Mouse (Mus musculus) limb, embryonic 13.5 days (tissue): ENCODE data around the gene Sult2a5. TPM values are rescaled to one million over a fixed set of nuclear protein-coding genes. Genes with fewer than 3 reads are reported as not detected.

Experiments
- ATAC-seq: fragments of 200-750 bp; cut with Nextera tagmentation; 2 replicates; pipeline ENCODE4 v1.8.0; 2017; ENCODE audit warnings: low read depth, moderate number of reproducible peaks, moderate TSS enrichment; ENCODE audit not compliant: low FRiP score
- H3K27ac ChIP-seq: fragments of 300-500 bp; sonication (generic); 2 replicates; pipeline ENCODE4 v1.5.1; 2015; ENCODE audit warnings: inconsistent platforms, mild to moderate bottlenecking, moderate library complexity
- H3K27me3 ChIP-seq: fragments of 300-500 bp; sonication (generic); 2 replicates; pipeline ENCODE4 v1.6.1; 2015; ENCODE audit warnings: mild to moderate bottlenecking, inconsistent platforms
- H3K36me3 ChIP-seq: fragments of 300-500 bp; sonication (generic); 2 replicates; pipeline ENCODE4 v1.6.1; 2015; ENCODE audit warnings: inconsistent platforms, mild to moderate bottlenecking, moderate library complexity
- H3K4me1 ChIP-seq: fragments of 300-500 bp; sonication (generic); 2 replicates; pipeline ENCODE4 v1.6.1; 2015; ENCODE audit warnings: inconsistent platforms
- H3K4me2 ChIP-seq: fragments of 300-500 bp; sonication (generic); replicated peaks from 2 replicates; pipeline ENCODE4 v1.6.1; 2015; ENCODE audit warnings: inconsistent platforms, mild to moderate bottlenecking, moderate library complexity
- H3K4me3 ChIP-seq: fragments of 300-500 bp; sonication (generic); 2 replicates; pipeline ENCODE4 v1.5.1; 2015; ENCODE audit warnings: moderate library complexity, mild to moderate bottlenecking, inconsistent platforms
- H3K9ac ChIP-seq: fragments of 300-500 bp; sonication (generic); 2 replicates; pipeline ENCODE4 v1.6.1; 2015; ENCODE audit warnings: mild to moderate bottlenecking, inconsistent platforms
- H3K9me3 ChIP-seq: fragments of 300-500 bp; sonication (generic); 2 replicates; pipeline ENCODE4 v1.6.1; 2016; ENCODE audit warnings: inconsistent platforms
- polyA plus RNA-seq: library from polyadenylated mRNA; unstranded; fragments of >200 nt; fragmentation: Nextera tagmentation; extraction: Ambion mirVana; gene quantifications from 2 replicates; pipeline ENCODE4 v1.2.1, GENCODE M21; 2015

Gene Sult2a5
- polyA plus RNA-seq = not detected in 2 replicates

DNA sequence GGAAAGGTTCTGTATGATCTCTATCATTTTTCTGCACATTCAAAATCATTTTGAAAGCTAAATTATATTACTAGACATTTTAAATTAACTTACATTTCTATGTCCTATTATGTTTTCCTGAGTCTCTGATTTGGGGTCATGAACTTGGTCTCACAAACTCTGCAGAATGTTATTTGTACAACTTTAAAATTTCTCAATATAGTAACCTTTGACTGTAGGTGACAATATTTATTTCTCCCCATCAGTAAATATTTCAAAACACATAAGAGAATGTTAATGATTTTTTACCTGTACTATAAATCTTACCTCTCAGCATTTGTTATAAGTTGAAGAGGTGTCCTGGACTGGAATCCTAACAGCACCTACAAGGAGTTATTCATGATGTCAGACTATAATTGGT lies at the start of gene Sult2a5:
TSS of gene Sult2a5 (plus strand) at position 301 of the 400 bp plus-strand sequence.
- H3K9me3 ChIP-seq = peaks cover 3% of the 10 kb centered on the region; the same call in 1 of the 2 replicates
- H3K27ac ChIP-seq = no peak within 1 kb of the TSS
- H3K4me3 ChIP-seq = no peak within 1 kb of the TSS
- H3K36me3 ChIP-seq = no peaks in the 10 kb centered on the region
- H3K4me1 ChIP-seq = no peaks in the 10 kb centered on the region
- H3K27me3 ChIP-seq = no peaks in the 10 kb centered on the region
- H3K9ac ChIP-seq = no peak within 1 kb of the TSS
- ATAC-seq = no peak
- H3K4me2 ChIP-seq = no peak within 1 kb of the TSS

Other genes starting within 250 kb of the Sult2a5 start
- gene Cabp5, start 225.8 kb upstream of the Sult2a5 start, polyA plus RNA-seq = not detected in 2 replicates
- not detected in 2 replicates for gene Bsph1, start 173.1 kb upstream of the Sult2a5 start, polyA plus RNA-seq
- not detected in 2 replicates for gene Bsph2, start 52.9 kb upstream of the Sult2a5 start, polyA plus RNA-seq
- gene Sult2a2, start 109.5 kb downstream of the Sult2a5 start, polyA plus RNA-seq = not detected in 2 replicates
- gene Sult2a1, start 213.4 kb downstream of the Sult2a5 start, polyA plus RNA-seq = not detected in 2 replicates